Comparison of ENCODE assay signal across 21 mouse cellular contexts in the genomic region with DNA sequence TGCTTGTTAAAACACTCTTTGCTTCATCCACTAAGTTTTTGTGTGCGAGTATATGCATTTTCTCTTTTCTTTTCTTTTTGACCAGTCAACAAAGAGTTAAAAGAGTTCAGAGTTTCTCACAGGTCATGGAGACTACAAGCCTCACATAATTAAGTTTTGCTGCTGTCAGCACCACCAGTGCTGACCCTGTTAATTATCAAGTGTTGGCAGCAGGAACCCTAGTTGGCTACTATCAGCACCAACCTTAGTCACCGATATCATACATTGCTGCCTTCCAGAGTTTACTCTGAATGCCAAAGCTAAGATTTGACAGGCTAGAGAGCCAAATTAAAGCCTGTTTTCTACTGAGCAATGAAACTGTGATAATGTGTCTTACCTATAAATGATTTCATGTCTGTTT.
DNase-seq lines count a peak whose midpoint lies in the region; ATAC-seq lines count a peak whose summit lies in the region.
"Had no signal": no experiment of that assay in that cellular context is flagged by ENCODE, and none has a peak within 500 bp of the region (broad histone marks: within the 10 kb centered on the region; RNA-seq: fewer than 3 reads in every experiment).

No protein-coding gene starts in this region.

- no peaks in the 10 kb centered on the region for H3K36me3 ChIP-seq in heart, embryonic 11.5 days (ENCODE audit: control insufficient read depth, insufficient read depth, low read length)
- no peaks in the 10 kb centered on the region for H3K36me3 ChIP-seq in heart, embryonic 10.5 days
- H3K36me3 ChIP-seq in heart, embryonic 12.5 days, result no peaks in the 10 kb centered on the region
- no peaks in the 10 kb centered on the region for H3K36me3 ChIP-seq in heart, embryonic 15.5 days
- H3K36me3 ChIP-seq in liver, embryonic 12.5 days, result no peaks in the 10 kb centered on the region
- H3K36me3 ChIP-seq: embryonic facial prominence, embryonic 15.5 days; forebrain, embryonic 10.5 days; forebrain, embryonic 15.5 days; hindbrain, embryonic 12.5 days; kidney, embryonic 15.5 days had no signal

- peak; percentile 67; the same call in 1 of the 2 replicates for ATAC-seq in heart, embryonic 11.5 days (replicated peaks; ENCODE audit: insufficient number of reproducible peaks, low FRiP score, low TSS enrichment)
- ATAC-seq in heart, embryonic 12.5 days (ENCODE audit: insufficient number of reproducible peaks, low FRiP score), result peak; percentile 66; the same call in 1 of the 2 replicates
- ATAC-seq in heart, embryonic 15.5 days (replicated peaks; ENCODE audit: insufficient number of reproducible peaks, insufficient read depth, low FRiP score, low read depth), result peak; percentile 81
- ATAC-seq in liver, embryonic 12.5 days, result no peak
- ATAC-seq: forebrain, embryonic 15.5 days; hindbrain, postnatal 0 days had no signal

- H3K27ac ChIP-seq in heart, embryonic 11.5 days (ENCODE audit: low read depth, low read length), result no peak overlapping the region
- H3K27ac ChIP-seq in heart, embryonic 10.5 days, result no peak overlapping the region
- no peak overlapping the region for H3K27ac ChIP-seq in heart, embryonic 12.5 days (ENCODE audit: poor library complexity, severe bottlenecking)
- peak overlapping the region; percentile 56 for H3K27ac ChIP-seq in heart, embryonic 15.5 days
- no peak overlapping the region for H3K27ac ChIP-seq in liver, embryonic 12.5 days
- H3K27ac ChIP-seq: embryonic facial prominence, embryonic 15.5 days; forebrain, embryonic 10.5 days; forebrain, embryonic 15.5 days; hindbrain, embryonic 12.5 days; hindbrain, postnatal 0 days; kidney, embryonic 15.5 days had no signal

- H3K4me2 ChIP-seq in heart, embryonic 11.5 days, result no peak overlapping the region
- no peak overlapping the region for H3K4me2 ChIP-seq in heart, embryonic 12.5 days
- H3K4me2 ChIP-seq in heart, embryonic 15.5 days, result no peak overlapping the region
- H3K4me2 ChIP-seq in liver, embryonic 12.5 days, result no peak overlapping the region
- H3K4me2 ChIP-seq: embryonic facial prominence, embryonic 15.5 days; forebrain, embryonic 15.5 days; hindbrain, embryonic 12.5 days; kidney, embryonic 15.5 days had no signal

- no peak overlapping the region for H3K9ac ChIP-seq in heart, embryonic 11.5 days (ENCODE audit: low read depth, low read length)
- H3K9ac ChIP-seq in heart, embryonic 12.5 days, result no peak overlapping the region
- no peak overlapping the region for H3K9ac ChIP-seq in heart, embryonic 15.5 days
- H3K9ac ChIP-seq in liver, embryonic 12.5 days, result no peak overlapping the region
- H3K9ac ChIP-seq: embryonic facial prominence, embryonic 15.5 days; forebrain, embryonic 15.5 days; hindbrain, embryonic 12.5 days; kidney, embryonic 15.5 days had no signal

- H3K9me3 ChIP-seq in heart, embryonic 11.5 days (replicated peaks; ENCODE audit: control insufficient read depth, low read length), result no peaks in the 10 kb centered on the region
- H3K9me3 ChIP-seq in heart, embryonic 10.5 days, result no peaks in the 10 kb centered on the region
- H3K9me3 ChIP-seq in heart, embryonic 12.5 days (replicated peaks), result no peaks in the 10 kb centered on the region
- H3K9me3 ChIP-seq in heart, embryonic 15.5 days (replicated peaks), result no peaks in the 10 kb centered on the region
- H3K9me3 ChIP-seq in liver, embryonic 12.5 days (replicated peaks), result no peaks in the 10 kb centered on the region
- H3K9me3 ChIP-seq: embryonic facial prominence, embryonic 15.5 days; forebrain, embryonic 10.5 days; forebrain, embryonic 15.5 days; hindbrain, embryonic 12.5 days; kidney, embryonic 15.5 days had no signal

- 48% methylated on average over 2 of the region's 2 CpGs for WGBS in heart, embryonic 11.5 days (ENCODE audit: insufficient replicate concordance)
- 51% methylated on average over 2 of the region's 2 CpGs for WGBS in heart, embryonic 10.5 days
- 44% methylated on average over 2 of the region's 2 CpGs for WGBS in heart, embryonic 12.5 days
- 40% methylated on average over 2 of the region's 2 CpGs for WGBS in heart, embryonic 15.5 days
- WGBS in liver, embryonic 12.5 days (ENCODE audit: insufficient replicate concordance), result 66% methylated on average over 2 of the region's 2 CpGs

- no peaks in the 10 kb centered on the region for H3K27me3 ChIP-seq in heart, embryonic 11.5 days (ENCODE audit: control insufficient read depth, insufficient read depth, low read length)
- H3K27me3 ChIP-seq in heart, embryonic 10.5 days (ENCODE audit: insufficient read depth, poor library complexity, severe bottlenecking), result no peaks in the 10 kb centered on the region
- no peaks in the 10 kb centered on the region for H3K27me3 ChIP-seq in heart, embryonic 12.5 days (replicated peaks)
- no peaks in the 10 kb centered on the region for H3K27me3 ChIP-seq in heart, embryonic 15.5 days
- no peaks in the 10 kb centered on the region for H3K27me3 ChIP-seq in liver, embryonic 12.5 days (replicated peaks)
- H3K27me3 ChIP-seq: embryonic facial prominence, embryonic 15.5 days; forebrain, embryonic 15.5 days; hindbrain, embryonic 12.5 days; kidney, embryonic 15.5 days had no signal

- no peak overlapping the region for H3K4me3 ChIP-seq in heart, embryonic 11.5 days (ENCODE audit: low read depth, low read length)
- no peak overlapping the region for H3K4me3 ChIP-seq in heart, embryonic 10.5 days
- H3K4me3 ChIP-seq in heart, embryonic 12.5 days, result no peak overlapping the region
- H3K4me3 ChIP-seq in heart, embryonic 15.5 days, result no peak overlapping the region
- H3K4me3 ChIP-seq in liver, embryonic 12.5 days, result no peak overlapping the region
- H3K4me3 ChIP-seq: embryonic facial prominence, embryonic 15.5 days; erythroblast, embryonic 14.5 days; forebrain, embryonic 10.5 days; forebrain, embryonic 15.5 days; hindbrain, embryonic 12.5 days; kidney, embryonic 15.5 days had no signal

- H3K4me1 ChIP-seq in heart, embryonic 11.5 days (ENCODE audit: control insufficient read depth, insufficient read depth, low read length), result no peaks in the 10 kb centered on the region
- H3K4me1 ChIP-seq in heart, embryonic 10.5 days, result no peaks in the 10 kb centered on the region
- peaks cover 9% of the 10 kb centered on the region for H3K4me1 ChIP-seq in heart, embryonic 12.5 days (replicated peaks)
- H3K4me1 ChIP-seq in heart, embryonic 15.5 days (replicated peaks), result peaks cover 8% of the 10 kb centered on the region; the same call in 1 of the 2 replicates
- no peaks in the 10 kb centered on the region for H3K4me1 ChIP-seq in liver, embryonic 12.5 days
- H3K4me1 ChIP-seq: embryonic facial prominence, embryonic 15.5 days; forebrain, embryonic 10.5 days; forebrain, embryonic 15.5 days; hindbrain, embryonic 12.5 days; kidney, embryonic 15.5 days had no signal

- DNase-seq in heart, embryonic 10.5 days (ENCODE audit: low spot score), result no peak
- peak; percentile 29 for DNase-seq in heart, postnatal 4 days
- DNase-seq in right cerebral cortex, adult 18-20 months, result no peak
- DNase-seq: adrenal gland, adult 2 months; adrenal gland, postnatal 25 days; cerebellum, adult 8-10 months; cerebellum, postnatal 14 days; embryo, embryonic 11 days; gastrocnemius, postnatal 10 days; kidney, adult 11 months had no signal
